Mouse (Mus musculus) forebrain, embryonic 16.5 days (tissue): ENCODE data around the gene Hist1h2ah. TPM values are rescaled to one million over a fixed set of nuclear protein-coding genes. Genes with fewer than 3 reads are reported as not detected.
A peak's percentile ranks its signal among the peaks of the same experiment; 100 is the strongest.
"Not testable (repeated sequence)": the region's sequence is repeated elsewhere in the genome, so short reads cannot be mapped to it uniquely, and the experiment has no call there.

Experiments
- ATAC-seq: fragments of 200-750 bp; cut with Nextera tagmentation; 2 replicates; pipeline ENCODE4 v1.8.0; 2017; ENCODE audit warnings: mild to moderate bottlenecking, moderate library complexity
- H3K27ac ChIP-seq: fragments of 300-500 bp; sonication (generic); 2 replicates; pipeline ENCODE4 v1.5.1; 2014; ENCODE audit warnings: low read length, control low read depth
- H3K27me3 ChIP-seq: fragments of 300-500 bp; sonication (generic); replicated peaks from 2 replicates; pipeline ENCODE4 v1.6.1; 2014; ENCODE audit warnings: low read length; ENCODE audit not compliant: control insufficient read depth, insufficient read depth
- H3K36me3 ChIP-seq: fragments of 300-500 bp; sonication (generic); 2 replicates; pipeline ENCODE4 v1.6.1; 2014; ENCODE audit not compliant: control insufficient read depth, insufficient read depth
- H3K4me1 ChIP-seq: fragments of 300-500 bp; sonication (generic); replicated peaks from 2 replicates; pipeline ENCODE4 v1.6.1; 2014; ENCODE audit warnings: low read length; ENCODE audit not compliant: control insufficient read depth, insufficient read depth
- H3K4me2 ChIP-seq: fragments of 300-500 bp; sonication (generic); 2 replicates; pipeline ENCODE4 v1.6.1; 2014; ENCODE audit warnings: mild to moderate bottlenecking, low read length, control low read depth
- H3K4me3 ChIP-seq: fragments of 300-500 bp; sonication (generic); replicated peaks from 2 replicates; pipeline ENCODE4 v1.5.1; 2014; ENCODE audit warnings: mild to moderate bottlenecking, low read length, control low read depth
- H3K9ac ChIP-seq: fragments of 300-500 bp; sonication (generic); replicated peaks from 2 replicates; pipeline ENCODE4 v1.6.1; 2014; ENCODE audit warnings: low read depth, low read length, control low read depth
- H3K9me3 ChIP-seq: fragments of 300-500 bp; sonication (generic); 2 replicates; pipeline ENCODE4 v1.6.1; 2016; ENCODE audit warnings: low read length; ENCODE audit not compliant: control insufficient read depth
- WGBS: fragments of 180-500 bp; shearing (Covaris S2); extraction: QIAGEN DNeasy Blood & Tissue Kit; methylation state at CpG from one replicate; pipeline ENCODE4 v1.1.7; 2014; 5-methylcytosine and 5-hydroxymethylcytosine counted together
- polyA plus RNA-seq: library from polyadenylated mRNA; unstranded; fragments of >200 nt; fragmentation: Nextera tagmentation; extraction: Ambion mirVana; gene quantifications from 2 replicates; pipeline ENCODE4 v1.2.1, GENCODE M21; 2015

Hist1h2ah gene
- polyA plus RNA-seq, 1 experiment from 2014 or later = not detected

GRCm38 (mm10) chr13:22049041-22049440, 13.7 kb upstream of the Hist1h2ah start:
- Histone ChIP-seq H3K27me3 (no peaks in the 10 kb centered on the region), H3K27ac (no peak overlapping the region), H3K4me2 (no peak overlapping the region), H3K4me3 (no peak overlapping the region), H3K4me1 (peaks cover 11% of the 10 kb centered on the region), H3K36me3 (no peaks in the 10 kb centered on the region), H3K9me3 (no peaks in the 10 kb centered on the region), H3K9ac (no peak overlapping the region)
- 87% methylated on average over 2 of the region's 2 CpGs for WGBS
- no peak for ATAC-seq

- WGBS = 69% methylated on average over 2 of the region's 2 CpGs
- Histone ChIP-seq H3K4me3 (no peak overlapping the region), H3K9ac (no peak overlapping the region), H3K4me2 (no peak overlapping the region), H3K9me3 (no peaks in the 10 kb centered on the region), H3K27me3 (no peaks in the 10 kb centered on the region), H3K36me3 (no peaks in the 10 kb centered on the region), H3K4me1 (peaks cover 18% of the 10 kb centered on the region), H3K27ac (no peak overlapping the region)
- ATAC-seq = no peak
Measured at GRCm38 (mm10) chr13:22045311-22045710, 9.9 kb upstream of the Hist1h2ah start.

- no peak overlapping the region for H3K4me2 ChIP-seq
- WGBS = 77% methylated on average over 6 of the region's 6 CpGs
- H3K4me3 ChIP-seq = no peak overlapping the region
Measured at GRCm38 (mm10) chr13:22044432-22045155, 9.2 kb upstream of the Hist1h2ah start.

GRCm38 (mm10) chr13:22043503-22044431, 8.4 kb upstream of the Hist1h2ah start:
- WGBS = under 1% methylated on average over 10 of the region's 14 CpGs

More at GRCm38 (mm10) chr13:22044432-22045155, 9.2 kb upstream of the Hist1h2ah start:
- H3K9ac ChIP-seq = no peak overlapping the region
- H3K36me3 ChIP-seq = no peaks in the 10 kb centered on the region
- H3K27me3 ChIP-seq = no peaks in the 10 kb centered on the region
- no peaks in the 10 kb centered on the region for H3K9me3 ChIP-seq
- H3K4me1 ChIP-seq = peaks cover 20% of the 10 kb centered on the region
- ATAC-seq = no peak
- no peak overlapping the region for H3K27ac ChIP-seq

GRCm38 (mm10) chr13:22042568-22043502, 7.5 kb upstream of the Hist1h2ah start, which contains the start of the genes Hist1h2ag and Hist1h2bj:
Gene Hist1h2ag, minus strand, starts transcription at chr13:22042944.
Gene Hist1h2bj, plus strand, starts transcription at chr13:22043214.
- not testable (repeated sequence) for H3K27me3 ChIP-seq, H3K9me3 ChIP-seq, H3K36me3 ChIP-seq
- peak within 1 kb of the TSS; percentile 46 for H3K4me3 ChIP-seq
- H3K27ac ChIP-seq = peak within 1 kb of the TSS; percentile 83
- peak within 1 kb of the TSS; percentile 49 for H3K9ac ChIP-seq
- H3K4me1 ChIP-seq = peaks cover 20% of the 10 kb centered on the region
- under 1% methylated on average over 39 of the region's 80 CpGs for WGBS
- ATAC-seq = peak; percentile 90
- H3K4me2 ChIP-seq = peak within 1 kb of the TSS; percentile 72

More at GRCm38 (mm10) chr13:22043503-22044431, 8.4 kb upstream of the Hist1h2ah start:
- Histone ChIP-seq H3K4me1 (peaks cover 20% of the 10 kb centered on the region), H3K4me3 (peak overlapping the region; percentile 46), H3K27ac (peak overlapping the region; percentile 78), H3K36me3 (no peaks in the 10 kb centered on the region), H3K9me3 (no peaks in the 10 kb centered on the region), H3K9ac (peak overlapping the region; percentile 49), H3K4me2 (peak overlapping the region; percentile 72), H3K27me3 (no peaks in the 10 kb centered on the region)
- ATAC-seq = peak; percentile 15

GRCm38 (mm10) chr13:22041651-22042567, 6.5 kb upstream of the Hist1h2ah start:
- peak overlapping the region; percentile 37; the same call in 1 of the 2 replicates for H3K9ac ChIP-seq
- H3K9me3 ChIP-seq = no peaks in the 10 kb centered on the region
- no peaks in the 10 kb centered on the region for H3K36me3 ChIP-seq
- peak overlapping the region; percentile 65 for H3K4me2 ChIP-seq
- H3K27ac ChIP-seq = peak overlapping the region; percentile 73
- no peak; the same call in 1 of the 2 replicates for ATAC-seq
- peaks cover 20% of the 10 kb centered on the region for H3K4me1 ChIP-seq
- peak overlapping the region; percentile 41 for H3K4me3 ChIP-seq
- WGBS = under 1% methylated on average over 13 of the region's 13 CpGs
- no peaks in the 10 kb centered on the region for H3K27me3 ChIP-seq

GRCm38 (mm10) chr13:22041142-22041536, 5.8 kb upstream of the Hist1h2ah start, which contains the start of gene Hist1h4i:
Gene Hist1h4i, minus strand, starts transcription at chr13:22041362.
- peak; percentile 61 for ATAC-seq
- H3K9ac ChIP-seq = peak within 1 kb of the TSS; percentile 52
- peak within 1 kb of the TSS; percentile 89 for H3K27ac ChIP-seq
- H3K4me1 ChIP-seq = peaks cover 26% of the 10 kb centered on the region
- not testable (repeated sequence) for H3K36me3 ChIP-seq, H3K27me3 ChIP-seq, H3K9me3 ChIP-seq
- H3K4me2 ChIP-seq = peak within 1 kb of the TSS; percentile 89
- 0% methylated on average over 20 of the region's 27 CpGs for WGBS
- peak within 1 kb of the TSS; percentile 51 for H3K4me3 ChIP-seq
